Mouse (Mus musculus): ENCODE data around the gene Sh2b3. TPM values are rescaled to one million over a fixed set of nuclear protein-coding genes. Genes with fewer than 3 reads are reported as not detected.

Sh2b3 gene
- polyA plus RNA-seq, 1 experiment from 2014 or later: 9.0 TPM

GRCm38 (mm10) chr5:121767564-121767963 lies 69.9 kb downstream of the Sh2b3 start:
- Histone ChIP-seq H3K4me2 (replicated peaks) (no peak overlapping the region), H3K27ac (replicated peaks) (no peak overlapping the region), H3K4me1 (no peaks in the 10 kb centered on the region), H3K4me3 (no peak overlapping the region), H3K27me3 (no peaks in the 10 kb centered on the region), H3K36me3 (peaks cover 17% of the 10 kb centered on the region), H3K9ac (replicated peaks) (no peak overlapping the region), H3K9me3 (no peaks in the 10 kb centered on the region)
- WGBS: 91% methylated on average over 2 of the region's 2 CpGs
- ATAC-seq (ENCODE audit: low FRiP score, low read depth): no peak

- no peak for ATAC-seq (ENCODE audit: low FRiP score, low read depth)
- H3K4me1 ChIP-seq: no peaks in the 10 kb centered on the region
- H3K4me2 ChIP-seq (replicated peaks): no peak overlapping the region
- no peak overlapping the region for H3K4me3 ChIP-seq
- H3K27ac ChIP-seq (replicated peaks): no peak overlapping the region
- no peaks in the 10 kb centered on the region for H3K27me3 ChIP-seq
- 97% methylated on average over 4 of the region's 4 CpGs for WGBS
- H3K36me3 ChIP-seq: peaks cover 9% of the 10 kb centered on the region; the same call in 1 of the 2 replicates
- no peaks in the 10 kb centered on the region for H3K9me3 ChIP-seq
- no peak overlapping the region for H3K9ac ChIP-seq (replicated peaks)
Observed at GRCm38 (mm10) chr5:121766038-121766773, 71.2 kb downstream of the Sh2b3 start.

Small RNA genes lying within 50 kb of the gene (microRNA-seq; reads per million reads assigned to microRNA genes)
- gene Mir7031: not detected

Other genes with a start within 250 kb of the Sh2b3 start
- gene Aldh2, start 243.8 kb downstream of the Sh2b3 start, polyA plus RNA-seq (2016; fragmentation: Nextera tagmentation; extraction: Ambion mirVana): 92.5 and 94.1 TPM in 2 replicates
- gene Acad12, start 218.7 kb downstream of the Sh2b3 start, polyA plus RNA-seq (2016; fragmentation: Nextera tagmentation; extraction: Ambion mirVana): 1.3 and 1.7 TPM in 2 replicates
- 1.9 and 2.3 TPM in 2 replicates for gene Acad10, start 177.1 kb downstream of the Sh2b3 start, polyA plus RNA-seq (2016; fragmentation: Nextera tagmentation; extraction: Ambion mirVana)
- 49.0 and 51.5 TPM in 2 replicates for gene Brap, start 177.1 kb downstream of the Sh2b3 start, polyA plus RNA-seq (2016; fragmentation: Nextera tagmentation; extraction: Ambion mirVana)
- 68.1 and 77.6 TPM in 2 replicates for gene Atxn2, start 126.3 kb downstream of the Sh2b3 start, polyA plus RNA-seq (2016; fragmentation: Nextera tagmentation; extraction: Ambion mirVana)
- 53.0 and 53.5 TPM in 2 replicates for gene Pheta1, start 11.3 kb upstream of the Sh2b3 start, polyA plus RNA-seq (2016; fragmentation: Nextera tagmentation; extraction: Ambion mirVana)
- gene Cux2, start 212.5 kb upstream of the Sh2b3 start, polyA plus RNA-seq (2016; fragmentation: Nextera tagmentation; extraction: Ambion mirVana): 19.7 and 20.2 TPM in 2 replicates